Mouse (Mus musculus): ENCODE measurements around the gene Sept11. TPM values are rescaled to one million over a fixed set of nuclear protein-coding genes. Genes with fewer than 3 reads are reported as not detected.

The Sept11 gene
- total RNA-seq, 2 experiments from 2014 or later: 147 to 157 TPM

DNA sequence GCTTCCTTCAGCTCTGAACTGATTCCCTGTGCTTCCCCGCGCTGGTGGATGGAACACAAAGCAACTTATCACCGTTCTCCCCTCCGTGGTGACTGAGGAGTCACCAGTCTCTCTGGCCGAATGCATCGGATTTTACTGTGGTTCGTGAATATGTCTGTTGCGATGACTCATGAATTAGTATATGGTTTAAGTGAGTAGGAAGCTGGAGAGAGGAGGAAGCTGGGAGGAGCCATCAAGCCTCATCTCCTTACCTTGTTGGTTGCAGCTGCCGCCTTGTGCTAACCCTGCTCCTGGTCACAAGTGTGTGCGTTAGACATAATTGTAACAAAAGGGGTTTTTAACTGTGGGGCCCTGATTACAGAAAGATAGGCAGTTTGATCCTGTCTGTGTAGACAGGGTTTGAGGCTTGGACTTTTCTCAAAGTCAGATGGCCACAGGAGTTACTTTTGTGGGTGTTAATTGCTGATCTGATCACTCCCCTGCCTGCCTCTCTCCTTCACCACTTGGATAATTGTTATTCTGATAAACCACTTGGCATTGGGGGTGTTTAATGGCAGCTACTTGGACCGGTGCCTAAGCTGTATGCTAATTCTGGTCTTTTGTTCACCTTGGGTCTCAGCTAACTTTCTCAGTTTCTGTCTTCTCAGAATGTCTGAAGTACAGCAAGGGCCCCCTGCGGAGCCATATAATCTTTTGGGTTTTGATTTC is 33.1 kb downstream of the Sept11 start:
- DNase-seq (ENCODE audit: low spot score in 2 of 2): no peak

DNA sequence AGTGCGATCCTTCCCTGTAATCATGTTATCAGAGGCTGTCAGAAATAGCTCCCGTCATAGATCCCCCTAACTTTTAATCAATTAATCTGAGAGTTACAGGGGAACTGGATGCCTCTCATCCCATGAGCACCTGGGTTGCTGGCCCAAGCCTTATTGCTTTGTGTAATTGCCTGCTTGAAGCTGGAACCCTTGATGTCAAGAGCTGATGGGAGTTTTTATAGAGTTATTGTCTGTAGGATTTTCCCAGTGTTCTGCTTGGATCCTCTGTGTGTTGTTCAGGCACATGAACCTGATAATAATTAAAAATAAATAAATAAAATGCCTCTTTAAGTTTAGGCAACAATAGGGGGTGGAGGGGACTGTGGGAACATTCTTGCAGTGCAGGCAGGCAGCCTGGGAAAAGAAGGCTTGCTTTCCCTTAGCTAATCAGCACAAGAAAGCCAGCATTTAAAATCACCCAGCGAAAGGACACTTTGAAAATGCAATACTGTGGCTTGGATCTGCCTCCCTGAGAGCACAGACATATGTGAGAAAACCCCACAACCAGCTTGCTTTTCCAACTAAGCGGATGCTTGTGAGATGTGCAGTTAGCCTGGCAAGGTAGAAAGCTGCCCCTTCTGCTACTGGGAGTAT is 33.8 kb downstream of the Sept11 start:
- no peak for DNase-seq (ENCODE audit: low spot score in 2 of 2)

DNA sequence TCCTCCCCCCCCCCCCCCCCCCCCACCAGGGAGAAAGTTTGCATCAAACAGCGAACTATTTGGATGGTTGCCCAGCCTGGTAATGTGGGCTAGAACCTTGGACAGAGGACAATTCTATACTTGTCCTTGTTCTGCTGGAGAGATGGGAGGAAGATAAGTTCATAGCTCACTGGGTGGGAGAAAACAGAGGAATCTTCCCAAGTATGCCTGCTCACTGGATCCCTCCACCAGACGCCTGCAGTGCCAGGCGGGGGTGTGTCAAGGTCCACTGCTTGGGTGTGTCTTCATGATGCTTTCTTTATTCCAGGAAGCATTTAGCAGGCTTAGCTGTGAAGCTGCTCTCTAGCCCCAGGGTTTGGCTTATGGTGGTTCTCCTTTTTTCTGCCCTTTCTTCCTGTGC is 34.5 kb downstream of the Sept11 start:
- no peak for DNase-seq (ENCODE audit: low spot score in 2 of 2)

DNA sequence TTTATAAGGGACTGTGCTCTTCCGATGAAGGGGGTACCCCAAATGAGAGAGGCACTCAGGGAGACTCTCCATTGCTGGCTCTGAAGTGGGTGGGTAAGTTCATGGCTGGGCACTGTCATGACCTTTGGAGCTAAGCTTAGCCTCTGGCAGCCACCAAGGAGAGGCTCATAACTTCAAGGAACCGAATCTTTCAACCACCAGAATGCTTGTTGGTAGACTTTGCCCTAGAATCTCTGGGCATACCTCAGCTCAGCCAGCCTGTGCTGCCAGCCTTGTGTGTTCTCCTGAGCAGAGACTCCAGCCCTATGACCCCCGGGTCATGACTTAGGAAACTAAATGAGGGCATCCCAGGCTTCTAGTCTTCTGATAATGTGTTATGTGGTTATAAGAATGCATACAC is 35.5 kb downstream of the Sept11 start:
- DNase-seq (ENCODE audit: low spot score in 2 of 2): no peak

DNA sequence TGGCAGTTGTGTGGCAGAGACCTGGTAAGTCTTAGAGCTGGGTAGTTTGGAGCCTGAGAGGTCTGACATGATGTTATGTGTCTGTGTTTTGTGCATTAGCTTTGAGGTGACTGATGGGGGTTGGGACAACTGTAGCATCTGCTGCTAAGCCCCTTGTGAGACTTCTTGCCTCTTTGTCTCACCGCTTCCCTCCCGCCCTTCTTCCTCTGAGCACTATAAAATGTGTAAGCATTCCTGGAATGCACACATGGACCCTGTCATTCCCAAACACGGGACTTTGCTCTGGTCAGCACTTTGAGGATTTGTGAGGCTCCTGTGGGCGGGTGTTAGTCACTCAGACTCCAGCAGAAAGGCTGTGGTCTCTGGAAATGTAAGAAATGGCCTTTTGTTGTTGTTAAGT is 36.7 kb downstream of the Sept11 start:
- DNase-seq (ENCODE audit: low spot score in 2 of 2): no peak

DNA sequence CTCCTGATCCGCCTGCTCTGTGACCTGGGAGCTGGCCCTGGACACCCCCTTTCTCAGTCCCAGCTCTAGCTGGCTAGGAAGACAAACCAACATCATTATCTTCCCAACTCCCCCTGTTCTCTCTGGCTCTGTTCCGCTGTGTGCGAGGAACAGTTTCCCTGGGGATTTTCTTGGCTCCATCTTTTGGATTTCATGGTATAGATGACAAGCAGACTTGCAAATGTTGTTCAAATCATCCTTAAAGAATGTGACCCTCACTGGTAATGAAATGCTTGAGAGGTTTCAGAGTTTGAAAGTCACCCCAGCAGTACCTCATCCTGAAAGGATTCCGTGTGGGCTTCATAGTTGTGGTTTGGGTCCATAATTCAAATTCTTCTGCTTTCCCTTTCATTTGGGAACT is 38.2 kb downstream of the Sept11 start:
- no peak for DNase-seq (ENCODE audit: low spot score in 2 of 2)

DNA sequence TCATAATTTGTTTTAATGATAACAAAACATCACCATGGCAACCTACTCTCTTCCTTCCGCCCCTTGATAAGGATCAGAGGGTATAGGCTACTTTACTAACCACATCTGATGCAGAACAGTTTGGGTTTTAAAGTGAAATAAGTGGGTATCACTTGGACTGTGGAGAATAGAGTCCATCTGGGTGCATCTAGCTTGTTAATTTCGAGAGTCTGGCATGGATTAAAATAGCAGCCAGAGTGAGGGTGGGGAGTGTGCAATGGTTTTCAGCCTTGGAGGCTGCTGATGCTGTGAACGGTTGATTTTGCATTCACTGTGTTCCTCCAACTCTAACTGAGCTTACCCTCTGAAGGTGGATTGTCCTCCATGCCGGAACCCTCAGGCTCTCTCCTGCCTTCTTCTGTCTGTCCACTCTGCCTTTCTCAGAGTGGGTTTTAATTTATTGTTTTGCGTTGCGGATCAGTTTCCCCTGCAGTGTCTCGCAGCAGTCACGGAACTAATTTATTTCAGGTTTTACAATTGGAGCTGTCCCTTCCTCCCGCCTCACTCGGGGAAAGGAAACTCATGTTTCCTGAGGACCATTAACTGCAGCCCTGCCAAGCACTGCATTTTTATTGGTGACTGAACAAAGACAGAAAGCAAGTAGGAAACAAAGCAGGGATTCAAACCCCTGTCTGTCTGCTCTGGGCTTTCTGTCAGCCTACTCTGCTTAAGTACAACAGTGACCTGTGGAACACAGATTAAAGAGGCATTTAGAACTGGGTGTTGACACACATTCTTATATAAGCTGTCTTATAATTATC is 40.4 kb downstream of the Sept11 start:
- DNase-seq (ENCODE audit: low spot score in 2 of 2): no peak

DNA sequence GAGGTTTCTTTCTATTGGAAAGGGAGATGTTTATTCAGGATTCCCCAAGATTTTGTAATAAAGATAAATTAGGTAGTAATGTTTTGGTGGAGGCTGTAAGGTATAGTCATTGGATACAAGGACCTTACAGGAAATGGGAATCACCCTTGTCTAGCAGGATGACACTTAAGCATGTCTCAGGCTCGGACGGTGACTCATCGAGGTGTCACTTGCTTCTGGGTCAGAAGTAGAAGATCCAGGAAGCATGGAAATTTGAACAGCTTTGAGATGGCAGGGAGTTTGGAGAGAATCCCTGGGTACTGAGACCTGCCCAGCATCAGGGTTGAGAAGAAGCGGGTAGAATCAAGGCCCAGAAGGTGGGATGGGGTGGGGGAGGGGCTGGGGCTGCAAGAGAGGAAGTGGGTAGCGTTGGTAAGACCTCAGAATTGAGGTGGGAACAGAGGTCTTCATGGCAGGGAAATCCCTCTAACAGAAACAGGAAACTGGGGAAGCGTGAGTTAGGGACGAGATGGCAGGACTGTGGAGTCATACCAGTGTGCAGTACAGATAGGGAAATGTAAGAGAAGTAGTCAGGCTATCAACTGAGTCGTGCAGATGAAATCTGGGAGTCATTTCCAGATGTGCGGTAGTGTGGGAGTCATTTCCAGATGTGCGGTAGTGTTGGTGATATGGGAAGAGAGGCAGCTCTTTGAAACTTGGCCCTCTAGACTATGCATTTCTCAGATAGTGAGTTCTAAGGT is 42.3 kb downstream of the Sept11 start:
- no peak for DNase-seq (ENCODE audit: low spot score in 2 of 2)

DNA sequence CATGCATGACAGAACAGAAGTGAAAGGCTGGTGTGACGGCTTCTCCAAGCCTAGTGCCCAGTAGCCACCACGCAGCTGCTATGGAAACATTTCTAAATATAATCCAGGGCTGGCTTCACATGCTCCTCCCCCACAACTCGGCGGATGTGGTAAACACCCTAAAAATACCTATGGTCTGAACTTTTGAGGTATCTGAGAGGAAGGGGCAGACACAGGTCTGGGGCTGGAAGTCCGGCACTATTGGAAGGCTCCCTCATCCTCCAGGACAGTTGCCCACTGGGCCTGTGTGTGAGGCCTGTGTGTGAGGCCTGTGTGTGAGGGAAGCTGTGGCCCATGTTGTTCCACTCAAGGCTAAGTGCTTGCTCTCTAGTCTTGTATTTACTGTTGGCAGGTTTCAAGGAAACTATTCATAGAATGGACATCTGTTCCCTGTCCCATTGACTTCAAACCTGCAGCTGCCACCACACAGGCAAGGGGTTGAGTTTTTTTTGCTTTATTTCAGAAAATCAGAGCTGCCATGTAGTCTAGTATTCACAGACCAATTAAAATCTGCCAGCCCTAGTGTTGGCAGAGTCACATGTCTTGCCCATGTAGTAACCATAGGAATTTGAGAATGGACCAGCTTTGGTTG is 43.8 kb downstream of the Sept11 start:
- DNase-seq (ENCODE audit: low spot score in 2 of 2): no peak

DNA sequence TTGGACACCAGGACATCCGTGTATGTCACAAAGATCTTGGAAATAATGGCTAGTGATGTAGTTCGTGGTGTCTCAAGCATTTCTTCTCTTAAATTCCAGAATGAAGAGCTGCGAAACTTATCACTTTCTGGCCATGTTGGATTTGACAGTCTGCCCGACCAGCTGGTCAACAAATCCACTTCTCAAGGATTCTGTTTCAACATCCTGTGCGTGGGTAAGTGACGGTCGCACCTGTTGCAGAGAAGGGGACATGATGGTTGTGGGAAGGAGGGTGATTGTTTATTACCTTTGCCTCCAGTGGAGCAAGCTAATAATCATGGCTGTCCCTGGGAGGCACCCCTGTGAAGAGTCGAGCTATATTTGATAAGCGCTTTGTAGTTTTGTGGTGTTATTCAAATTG is 46.1 kb downstream of the Sept11 start:
- DNase-seq (ENCODE audit: low spot score in 2 of 2): no peak

DNA sequence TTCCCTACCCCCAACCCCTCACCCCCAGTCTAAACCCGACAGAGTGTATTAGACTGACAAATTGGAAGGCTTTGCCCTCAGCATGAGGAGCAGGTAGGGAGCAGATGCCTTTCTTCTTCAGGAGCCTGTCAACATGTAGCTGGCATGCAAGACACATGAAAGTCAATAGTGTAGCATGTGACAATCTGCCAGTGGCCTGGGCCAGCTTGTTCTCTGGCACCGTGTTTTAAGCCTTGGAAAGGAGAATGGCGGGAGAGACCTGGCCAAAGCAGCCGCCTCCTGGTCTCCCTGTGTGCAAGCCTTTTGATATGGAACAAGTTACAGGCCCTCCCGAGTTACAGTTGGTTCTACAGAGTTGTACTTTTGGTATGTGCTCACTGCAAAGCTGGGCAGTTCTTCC is 47.5 kb downstream of the Sept11 start:
- no peak for DNase-seq (ENCODE audit: low spot score in 2 of 2)

DNA sequence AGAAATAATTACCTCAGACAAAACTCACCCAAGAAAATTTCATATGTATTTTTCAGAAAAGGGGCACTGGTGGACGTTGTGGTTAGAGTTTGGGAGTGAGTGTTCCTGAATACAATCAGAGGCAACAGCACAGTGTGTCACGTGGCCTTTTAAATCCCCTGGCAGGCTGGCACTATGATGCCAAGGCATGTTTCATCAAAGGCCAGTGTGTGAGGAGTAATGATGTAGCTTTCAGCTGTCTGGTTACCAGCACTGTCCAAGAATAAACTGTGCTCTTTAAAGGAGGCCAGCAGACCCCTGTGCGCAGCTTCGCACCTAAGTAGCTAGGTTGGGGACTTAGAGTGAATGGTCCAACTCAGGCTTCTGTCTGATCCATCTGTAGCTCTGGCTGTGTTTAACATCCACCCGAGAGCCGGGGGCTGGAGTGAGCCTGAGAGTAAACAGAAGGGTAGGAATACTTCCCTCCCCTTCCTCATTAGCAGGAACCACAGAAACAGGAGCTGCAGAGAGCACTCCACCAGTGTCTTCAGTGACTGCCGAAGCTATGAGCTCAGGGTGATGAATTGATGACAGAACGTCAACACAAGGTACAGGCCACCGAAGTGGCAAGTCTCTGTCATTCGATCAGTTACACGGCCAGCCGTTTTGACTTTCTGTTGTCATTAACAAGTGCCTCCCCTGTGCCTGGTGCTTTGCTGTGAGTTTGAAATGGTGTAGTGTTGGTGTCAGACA is 50.3 kb downstream of the Sept11 start:
- DNase-seq (ENCODE audit: low spot score in 2 of 2): no peak

DNA sequence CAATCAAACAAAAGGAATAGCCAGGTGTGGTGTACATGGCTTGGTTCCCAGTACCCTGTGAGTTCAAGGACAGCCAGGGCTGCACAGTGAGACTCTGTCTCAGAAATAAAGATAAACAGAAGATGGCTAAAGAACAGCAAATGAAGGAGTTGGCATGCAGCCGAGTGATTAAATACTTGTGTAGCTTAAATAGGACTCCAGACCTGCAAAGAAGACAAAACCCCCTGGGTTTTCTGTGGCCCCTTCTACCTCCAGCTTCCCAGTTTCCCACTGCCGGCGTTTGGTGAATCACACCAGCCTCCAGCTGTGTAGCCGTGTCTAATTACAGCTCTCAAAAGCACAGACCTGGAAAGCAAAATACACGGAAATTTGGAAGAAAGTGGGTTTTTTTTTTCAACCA is 51.6 kb downstream of the Sept11 start:
- no peak for DNase-seq (ENCODE audit: low spot score in 2 of 2)

DNA sequence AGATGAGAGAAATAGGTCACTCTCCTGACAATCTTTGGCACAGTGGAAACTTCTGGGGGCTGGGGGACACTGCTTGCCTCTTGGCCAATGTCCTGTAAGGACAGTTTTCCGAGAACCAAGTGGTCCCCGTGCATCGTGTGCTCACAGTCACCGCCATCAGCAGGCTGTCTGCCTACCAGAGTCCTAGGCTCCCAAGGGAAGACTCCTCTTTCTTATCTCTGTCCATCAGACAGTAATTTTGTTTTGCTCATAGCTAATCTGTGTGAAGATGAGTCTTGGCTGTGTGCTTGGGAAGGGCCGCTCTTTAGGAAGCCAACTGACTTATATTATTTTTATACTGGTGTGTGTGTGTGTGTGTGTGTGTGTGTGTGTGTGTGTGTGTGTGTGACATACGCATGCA is 52.3 kb downstream of the Sept11 start:
- no peak for DNase-seq (ENCODE audit: low spot score in 2 of 2)

DNA sequence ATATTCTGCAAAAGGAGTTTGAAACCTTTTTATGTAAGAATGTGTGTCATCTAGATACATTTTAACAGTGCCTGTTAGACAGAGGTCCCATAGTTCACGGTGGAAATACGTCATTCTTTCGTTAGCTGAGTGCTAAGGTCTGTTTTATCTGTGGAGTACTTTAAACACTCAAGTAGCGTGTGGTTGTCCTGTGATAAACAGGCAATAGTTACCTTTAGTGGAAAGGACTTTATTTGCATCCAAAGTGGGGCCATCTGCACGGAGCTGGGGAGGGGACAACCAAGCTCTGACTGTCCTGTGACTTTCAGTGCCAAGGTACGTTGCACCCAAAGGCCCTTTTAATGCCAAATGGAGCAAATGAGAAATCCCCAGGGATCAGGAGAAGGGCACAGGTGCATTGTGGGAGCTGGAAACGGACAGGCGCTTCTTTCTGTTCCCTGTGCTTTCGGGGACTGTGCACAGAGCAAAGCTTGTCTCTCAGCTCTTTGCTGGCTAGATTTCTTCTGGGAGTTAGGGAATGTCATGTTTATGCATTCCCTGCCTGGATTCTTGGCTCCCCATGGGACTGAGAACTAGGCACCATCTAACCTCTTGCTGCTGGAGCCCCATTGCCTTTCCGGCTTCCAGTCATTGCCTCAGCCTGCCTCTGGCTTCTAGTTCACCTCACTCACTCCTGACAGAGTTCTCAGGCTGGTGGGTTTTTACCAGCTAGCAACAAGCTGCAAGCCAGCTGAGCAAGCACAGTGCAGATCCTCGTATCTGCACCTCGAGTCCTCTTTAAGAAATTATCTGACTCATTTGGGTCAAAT is 56.9 kb downstream of the Sept11 start:
- no peak for DNase-seq (ENCODE audit: low spot score in 2 of 2)

DNA sequence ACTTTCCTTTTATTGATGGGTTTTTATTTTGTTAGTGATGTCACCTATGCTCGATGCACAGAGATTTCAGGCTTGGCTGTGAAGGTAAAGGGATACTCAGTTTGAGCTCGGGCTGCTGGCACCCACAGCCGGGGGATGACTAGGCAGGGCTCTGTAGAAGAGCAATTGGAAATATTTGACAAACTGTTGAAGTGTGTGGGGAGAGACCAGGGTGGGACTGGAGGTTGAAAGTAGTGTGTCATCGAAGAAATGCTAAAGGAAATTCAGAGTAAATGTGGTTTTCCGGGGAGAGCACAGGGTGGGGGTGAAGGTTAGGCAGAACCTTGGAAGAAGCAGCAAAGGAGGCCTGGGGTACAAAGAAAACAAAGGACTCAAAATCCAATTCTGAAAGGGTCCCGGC is 58.7 kb downstream of the Sept11 start:
- no peak for DNase-seq (ENCODE audit: low spot score in 2 of 2)

DNA sequence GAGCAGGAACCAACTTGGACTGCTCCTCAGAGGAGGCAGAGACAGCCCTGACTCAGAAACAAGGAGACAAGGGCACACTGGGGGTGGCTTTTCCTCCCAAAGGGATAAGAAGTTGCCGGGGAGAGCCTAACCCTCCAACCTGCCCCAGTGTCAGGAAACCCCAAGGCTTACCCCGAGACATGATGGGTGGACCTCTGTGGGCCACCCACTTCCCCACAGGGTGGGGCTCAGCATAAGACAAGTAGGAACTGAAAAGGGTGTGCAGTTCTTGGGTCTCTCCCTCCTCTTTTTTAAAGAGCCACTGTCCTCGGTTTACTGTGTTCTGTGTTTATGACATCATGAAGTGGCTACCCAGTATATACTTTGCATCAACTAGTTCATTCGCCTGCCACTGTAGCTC is 59.2 kb downstream of the Sept11 start:
- DNase-seq (ENCODE audit: low spot score in 2 of 2): no peak

DNA sequence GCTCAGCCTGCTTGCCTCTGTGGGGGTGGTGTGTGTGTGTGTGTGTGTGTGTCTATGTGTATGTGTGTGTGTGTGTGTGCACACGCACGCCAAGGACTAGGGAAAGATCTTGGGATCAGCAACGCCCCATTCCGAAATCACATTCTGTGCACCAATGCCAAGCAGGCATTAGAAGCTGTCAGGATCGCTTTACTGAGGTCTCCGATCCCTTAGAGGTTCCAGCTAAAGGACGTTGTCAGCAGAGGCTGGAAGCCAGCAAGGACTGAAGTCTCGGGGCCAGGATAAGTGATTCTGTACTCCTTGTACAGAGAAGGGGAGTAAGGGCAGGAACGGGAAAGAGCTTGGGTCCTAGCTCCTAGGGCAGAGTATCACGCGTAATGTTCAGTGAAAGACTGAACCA is 61.2 kb downstream of the Sept11 start:
- DNase-seq (ENCODE audit: low spot score in 2 of 2): no peak

DNA sequence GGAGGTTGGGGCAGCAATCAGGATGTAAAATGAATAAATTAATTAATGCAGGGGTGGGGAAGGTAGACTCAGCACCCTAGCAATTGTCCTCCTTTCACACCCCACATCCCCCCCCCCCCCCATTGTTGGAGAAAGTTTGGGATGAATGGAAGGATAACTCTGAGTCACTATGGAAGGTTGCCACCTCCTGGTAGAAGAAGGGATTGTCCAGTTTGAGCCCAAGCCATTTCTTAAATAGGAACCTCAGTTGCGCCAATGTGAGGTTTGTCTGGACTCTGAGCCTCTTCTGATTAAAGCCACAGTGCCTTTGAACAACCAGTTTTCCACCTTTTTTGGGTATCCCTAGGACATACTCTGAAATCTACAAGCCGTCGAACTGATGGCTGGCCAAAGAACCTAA is 70.3 kb downstream of the Sept11 start:
- DNase-seq (ENCODE audit: low spot score in 2 of 2): peak; percentile 56 to 71
